16 mouse cellular contexts compared by ENCODE assay signal in the genomic region with DNA sequence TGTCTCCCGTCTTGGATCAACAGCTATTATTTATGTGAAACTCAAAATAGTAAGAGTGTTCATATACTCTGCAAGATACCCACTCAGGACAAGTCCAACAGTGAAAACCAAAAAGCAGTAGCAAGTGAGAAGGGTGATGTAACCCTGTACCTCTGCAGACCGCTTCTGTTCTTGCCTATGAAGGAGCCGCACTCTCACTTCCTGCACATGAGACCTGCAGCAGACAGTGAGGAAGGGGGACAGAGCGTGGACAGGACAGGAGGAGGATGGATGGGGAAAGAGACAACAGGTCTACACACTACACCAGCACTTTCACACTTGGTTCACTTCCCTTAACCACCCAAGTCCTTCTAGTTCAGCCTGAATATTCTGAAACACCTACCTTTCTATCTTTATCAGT.
"Had no signal": no experiment of that assay in that cellular context is flagged by ENCODE, and none has a peak within 500 bp of the region (broad histone marks: within the 10 kb centered on the region; RNA-seq: fewer than 3 reads in every experiment).

No protein-coding gene starts in this region.

- DNase-seq: retina, postnatal 1 day; right cerebral cortex, adult 18-20 months; right cerebral cortex, postnatal 14 days; right cerebral cortex, postnatal 25 days; right cerebral cortex, postnatal 4 days; spleen, adult 18-20 months; thymus, adult 18-20 months; thymus, adult 2 months; thymus, postnatal 14 days; thymus, postnatal 25 days; thymus, postnatal 36 days; thymus, postnatal 4 days had no signal

- H3K9ac ChIP-seq: neural tube, embryonic 13.5 days; neural tube, embryonic 15.5 days; stomach, embryonic 15.5 days had no signal

- H3K9me3 ChIP-seq: neural tube, embryonic 13.5 days; neural tube, embryonic 15.5 days; stomach, embryonic 15.5 days had no signal

- H3K27ac ChIP-seq: neural tube, embryonic 13.5 days; neural tube, embryonic 15.5 days; stomach, embryonic 15.5 days; stomach, postnatal 0 days had no signal

- H3K4me3 ChIP-seq: neural tube, embryonic 13.5 days; neural tube, embryonic 15.5 days; stomach, embryonic 15.5 days had no signal

- H3K27me3 ChIP-seq: neural tube, embryonic 13.5 days; neural tube, embryonic 15.5 days; stomach, embryonic 15.5 days had no signal

- H3K4me1 ChIP-seq: neural tube, embryonic 13.5 days; neural tube, embryonic 15.5 days; stomach, embryonic 15.5 days had no signal

- H3K4me2 ChIP-seq: neural tube, embryonic 13.5 days; neural tube, embryonic 15.5 days; stomach, embryonic 15.5 days had no signal
